Mouse (Mus musculus): ENCODE data around the gene Adamts3.

- no peak for TF ChIP-seq CTCF (IDR thresholded peaks at IDR 0.05; ENCODE audit: low read depth)
- no peak for TF ChIP-seq EP300 (IDR thresholded peaks at IDR 0.05; ENCODE audit: low read depth)
Measured at GRCm38 (mm10) chr5:89858837-89859236, 24.3 kb downstream of the Adamts3 start.

All from liver, embryonic 14.5 days (tissue).